Mouse (Mus musculus): Measurements from ENCODE around the gene Mvp. TPM values are rescaled to one million over a fixed set of nuclear protein-coding genes. Genes with fewer than 3 reads are reported as not detected.

The Mvp gene
- total RNA-seq, 2 experiments from 2014 or later = 5.2 to 6.7 TPM

DNA sequence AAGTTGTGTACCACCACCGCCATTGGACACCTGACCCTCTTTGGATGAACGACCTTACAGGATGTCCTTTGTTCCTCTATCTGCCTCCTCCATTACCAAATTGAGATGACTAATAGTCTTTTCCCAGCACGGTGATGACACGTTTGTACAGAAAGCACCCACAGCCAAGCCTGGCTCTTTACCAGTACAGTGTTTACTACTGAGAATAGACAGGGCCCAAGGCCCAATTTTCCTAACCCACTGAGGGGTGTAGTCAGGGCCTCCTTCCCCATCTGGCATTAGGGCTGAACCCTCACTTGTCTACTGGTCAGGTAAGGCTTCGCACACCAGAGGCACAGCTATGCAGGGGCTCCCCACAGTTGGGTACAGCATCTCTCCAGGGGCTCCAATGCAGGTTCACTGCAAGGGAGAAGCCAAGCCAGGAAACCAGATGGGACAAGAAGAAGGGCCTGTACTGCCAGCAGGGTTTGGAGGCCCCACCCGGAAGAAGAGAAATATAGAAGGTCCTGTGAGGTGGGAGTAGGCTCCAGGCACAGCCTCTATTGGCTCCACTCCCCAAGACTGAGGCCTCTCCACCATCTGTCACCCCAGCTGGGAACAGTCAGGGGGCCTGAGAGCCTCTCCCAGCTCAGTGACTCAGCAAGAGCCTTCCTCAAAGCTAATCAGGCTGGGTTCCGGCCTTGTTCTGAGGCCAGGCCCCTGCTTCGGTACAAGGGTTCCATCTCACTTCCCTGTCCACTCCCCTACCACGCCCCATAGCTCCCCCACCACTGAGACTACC is 6.0 kb downstream of the Mvp start:
- intact Hi-C loops (cut with DNase I) = loop anchor here (1.0 kb wide), 1 partner anchor 23 kb away; no protein-coding TSS in a partner anchor
- DNase-seq (ENCODE audit: low spot score in 2 of 2) = peak; percentile 74 to 93

DNA sequence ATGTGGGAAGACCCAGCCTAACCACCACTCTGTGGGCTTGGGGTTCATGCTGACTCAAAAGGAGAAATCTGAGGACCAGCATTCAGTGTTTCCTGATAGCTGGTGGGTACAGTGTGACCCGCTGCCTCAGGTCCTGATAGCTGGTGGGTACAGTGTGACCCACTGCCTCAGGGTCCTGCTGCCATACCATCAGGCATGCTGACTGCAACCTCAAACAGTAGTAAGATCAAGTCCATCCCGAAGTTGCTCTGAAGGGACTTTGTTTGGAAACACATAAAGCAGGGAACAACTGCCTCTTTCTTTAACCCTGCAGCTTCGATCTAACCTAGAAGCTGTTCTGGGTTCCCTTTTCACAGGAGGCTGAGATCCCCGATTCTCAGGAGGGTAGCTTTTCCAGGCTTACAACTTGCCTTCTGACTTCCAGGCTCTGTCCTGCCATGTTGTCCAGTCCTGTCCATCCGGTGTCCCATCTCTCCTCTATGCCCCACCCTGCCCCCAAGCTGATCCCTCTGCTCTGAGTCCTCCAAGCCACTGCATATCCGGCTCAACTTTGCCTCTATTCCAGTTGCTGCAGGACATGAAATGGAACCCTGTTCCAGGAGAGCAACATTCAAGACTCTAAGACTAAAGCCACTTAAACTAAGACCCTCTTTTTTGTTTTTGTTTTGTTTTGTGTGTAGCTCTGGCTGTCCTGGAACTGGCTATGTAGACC is 7.0 kb downstream of the Mvp start:
- intact Hi-C loops (cut with DNase I) = loop anchor here (1.0 kb wide), 1 partner anchor 22 kb away; no protein-coding TSS in a partner anchor
- no peak for DNase-seq (ENCODE audit: low spot score in 2 of 2)

DNA sequence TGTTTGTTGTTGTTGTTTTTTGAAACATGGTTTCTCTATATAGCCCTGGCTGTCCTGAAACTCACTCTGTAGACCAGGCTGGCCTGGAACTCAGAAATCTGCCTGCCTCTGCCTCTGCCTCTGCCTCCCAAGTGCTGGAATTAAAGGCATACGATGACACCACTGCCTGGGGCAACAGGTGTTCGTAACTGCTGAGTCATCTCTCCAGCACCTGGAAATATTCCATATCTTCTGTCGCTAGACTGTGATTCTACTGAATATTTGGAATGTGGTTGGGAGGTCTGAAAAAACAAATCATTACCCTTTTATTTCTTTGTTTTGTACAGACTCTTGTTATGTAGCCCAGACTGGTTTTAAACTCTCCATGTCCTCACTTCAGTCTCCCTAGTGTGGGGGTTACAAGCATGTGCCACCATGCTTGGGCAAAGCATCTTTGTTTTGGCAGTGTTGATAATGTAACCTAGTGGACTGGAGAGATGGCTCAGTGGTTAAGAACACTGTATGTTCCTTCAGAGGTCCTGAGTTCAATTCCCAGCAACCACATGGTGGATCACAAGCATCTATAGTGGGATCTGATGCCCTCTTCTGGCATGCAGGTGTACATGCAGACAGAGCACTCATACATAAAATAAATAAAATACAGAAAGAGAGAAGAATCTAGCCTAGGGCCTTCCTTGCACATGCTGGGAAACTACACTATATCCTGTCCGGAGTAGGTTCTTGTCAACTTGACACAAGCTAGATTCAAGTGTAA is 10.1 kb downstream of the Mvp start:
- intact Hi-C loops (cut with DNase I) = no loop called here
- no peak for DNase-seq (ENCODE audit: low spot score in 2 of 2)

DNA sequence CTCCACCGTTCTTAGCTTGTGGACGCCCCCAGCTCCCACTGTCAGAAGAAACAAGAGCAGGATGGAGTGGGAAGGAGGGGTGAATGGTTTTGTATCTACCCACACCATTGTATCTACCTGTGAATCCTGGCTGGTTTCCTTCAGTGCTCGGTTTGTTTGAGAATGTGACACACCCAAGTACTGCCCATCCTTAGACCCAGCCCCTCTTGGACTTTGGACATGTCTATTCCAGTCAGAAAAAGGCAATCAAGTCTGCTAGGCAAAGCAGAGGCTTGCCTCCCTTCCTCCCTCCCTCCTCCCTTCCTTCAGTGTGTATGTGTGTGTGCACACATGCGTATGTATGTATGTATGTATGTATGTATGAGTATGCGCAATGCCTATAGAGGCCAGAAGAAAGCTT is 10.8 kb downstream of the Mvp start:
- DNase-seq (ENCODE audit: low spot score in 2 of 2) = no peak
- intact Hi-C loops (cut with DNase I) = no loop called here

DNA sequence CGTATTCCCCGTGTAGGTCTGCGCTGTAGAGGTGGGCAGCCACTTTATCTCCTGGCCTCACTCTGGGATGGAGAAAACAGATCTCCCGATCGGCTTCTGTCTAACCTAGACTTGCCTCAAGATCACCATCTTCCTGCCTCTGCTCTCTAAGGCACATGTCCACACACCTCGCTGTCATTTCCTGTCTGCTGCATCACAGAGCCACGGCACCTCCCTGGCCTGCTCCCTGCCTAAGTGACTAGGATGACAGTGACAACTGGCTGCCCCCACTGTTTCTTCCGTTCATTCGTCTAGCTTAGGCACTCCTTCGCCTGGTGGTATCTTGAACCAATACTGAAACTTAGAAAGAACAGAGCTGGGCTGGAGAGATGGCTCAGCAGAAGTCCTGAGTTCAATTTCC is 14.9 kb downstream of the Mvp start:
- intact Hi-C loops (cut with DNase I) = no loop called here

DNA sequence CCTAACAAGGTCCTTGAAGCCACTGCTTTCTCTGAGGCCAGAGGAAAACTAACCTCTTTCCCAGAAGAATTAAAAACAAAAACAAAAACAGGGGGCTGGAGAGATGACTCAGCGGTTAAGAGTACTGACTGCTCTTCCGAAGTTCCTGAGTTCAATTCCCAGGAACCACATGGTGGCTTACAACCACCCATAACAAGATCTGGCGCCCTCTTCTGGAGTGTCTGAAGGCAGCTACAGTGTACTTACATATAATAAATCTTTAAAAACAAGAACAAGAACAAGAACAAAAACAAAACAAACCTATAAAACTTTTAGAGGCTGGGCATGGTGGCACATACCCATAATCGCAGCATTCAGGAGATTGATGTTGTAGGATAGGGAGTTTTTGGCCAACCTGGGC is 18.0 kb downstream of the Mvp start:
- no peak for DNase-seq (ENCODE audit: low spot score in 2 of 2)
- intact Hi-C loops (cut with DNase I) = no loop called here

More for the DNA sequence above, 14.9 kb downstream of the Mvp start:
- DNase-seq (ENCODE audit: low spot score in 2 of 2) = no peak

DNA sequence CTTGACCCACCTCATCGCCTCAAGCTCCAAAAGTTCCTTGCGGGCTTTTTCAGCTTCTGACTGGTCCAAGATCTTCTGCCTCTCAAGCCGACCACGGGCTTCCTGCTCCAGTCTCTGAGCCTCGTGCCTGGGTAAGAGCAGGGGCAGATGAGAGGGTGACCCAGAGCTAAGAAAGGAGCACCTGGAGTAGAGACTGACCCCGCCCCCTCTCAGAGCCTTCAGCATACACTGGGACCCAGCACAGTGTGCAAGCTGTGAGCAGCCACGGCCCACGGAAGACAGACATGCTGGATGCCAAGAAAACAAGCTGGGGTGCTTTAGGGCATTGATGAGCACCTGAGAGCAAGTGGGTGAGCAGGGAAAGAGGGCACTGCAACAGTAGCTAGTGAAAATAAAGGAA is 25.6 kb downstream of the Mvp start:
- intact Hi-C loops (cut with DNase I) = loop anchor here (5.0 kb wide), 1 partner anchor 113 kb away; no protein-coding TSS in a partner anchor

DNA sequence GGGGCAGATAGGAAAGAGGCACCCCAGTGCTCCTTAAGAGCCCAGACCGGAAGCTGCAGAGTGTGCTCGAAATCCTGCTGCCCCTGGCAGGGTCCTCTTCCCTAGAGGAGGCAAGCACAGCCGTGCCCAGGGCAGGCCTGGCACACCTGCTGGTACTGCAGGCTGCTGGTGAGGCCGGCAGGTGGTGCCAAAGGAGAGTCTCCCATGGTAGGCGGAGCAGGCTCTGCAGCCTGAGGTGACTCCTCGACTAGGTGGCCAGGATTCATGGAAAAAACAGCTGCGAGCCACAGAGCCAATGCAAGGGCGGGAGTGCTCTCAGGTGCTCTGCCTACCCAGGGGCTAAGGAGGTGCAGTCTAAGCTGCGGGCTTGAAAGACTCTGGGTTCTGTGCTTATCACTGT is 28.1 kb downstream of the Mvp start:
- intact Hi-C loops (cut with DNase I) = loop anchor here (5.0 kb wide), 1 partner anchor 116 kb away; no protein-coding TSS in a partner anchor
- peak; percentile 35 to 60 for DNase-seq (ENCODE audit: low spot score in 2 of 2)

More for the DNA sequence above, 25.6 kb downstream of the Mvp start:
- no peak for DNase-seq (ENCODE audit: low spot score in 2 of 2)

DNA sequence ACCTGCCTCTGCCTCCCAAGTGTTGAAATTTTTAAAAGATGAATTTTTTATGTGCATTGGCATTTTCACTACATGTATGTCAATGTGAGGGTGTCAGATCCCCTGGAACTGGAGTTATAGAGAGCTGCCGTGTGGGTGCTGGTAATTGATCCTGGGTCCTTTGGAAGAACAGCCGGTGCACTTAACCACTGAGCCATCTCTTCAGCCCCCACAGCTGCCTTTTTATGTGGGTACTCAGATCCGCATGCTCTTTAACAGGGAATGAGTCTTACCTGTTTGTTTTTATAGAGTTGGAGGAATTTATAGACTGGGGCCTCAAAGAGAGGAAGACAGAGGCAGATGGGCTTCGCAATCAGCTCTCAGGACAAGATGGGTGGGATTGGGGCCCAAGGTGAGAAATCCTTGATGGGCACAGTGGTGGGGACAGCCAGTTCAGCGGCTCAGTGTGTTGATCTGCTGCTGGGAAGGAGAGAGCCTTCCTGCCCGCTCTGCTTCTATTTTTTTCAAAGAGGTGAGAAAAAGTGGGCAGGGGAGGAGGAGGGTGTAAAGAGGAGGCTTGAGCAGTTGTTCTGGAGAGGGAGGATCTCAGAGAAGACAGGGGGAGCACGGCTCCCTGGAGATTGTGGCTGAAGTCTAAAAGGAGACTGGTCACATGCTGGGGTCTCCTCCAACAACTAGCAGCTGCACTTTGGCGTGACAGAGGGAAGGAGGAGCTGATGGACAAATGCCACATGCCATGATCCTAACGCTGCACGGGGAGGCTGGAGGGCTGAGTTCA is 29.6 kb downstream of the Mvp start:
- DNase-seq (ENCODE audit: low spot score in 2 of 2) = peak; percentile 40 to 89
- intact Hi-C loops (cut with DNase I) = loop anchor here (1.0 to 5.0 kb wide), 3 partner anchors 23 to 117 kb away; partner anchors contain the start of gene Maz

DNA sequence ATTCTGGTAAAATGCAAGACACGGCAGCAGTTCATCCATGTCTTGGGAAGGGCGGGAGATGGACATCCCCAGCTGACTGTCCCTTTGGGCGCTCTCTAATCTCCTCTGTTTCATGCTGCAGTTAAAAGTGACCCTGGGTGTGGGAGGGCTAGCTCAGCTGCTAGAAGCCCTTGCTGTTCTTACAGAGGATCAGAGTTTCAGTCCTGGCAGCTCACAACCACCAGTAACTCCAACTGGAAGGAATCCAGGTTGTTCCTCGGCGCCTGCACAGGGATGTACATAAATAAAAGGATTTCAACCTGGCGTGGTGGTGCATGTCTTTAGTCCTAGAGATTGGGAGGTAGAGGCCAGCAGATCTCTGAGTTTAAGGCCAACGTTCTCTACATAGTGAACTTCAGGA is 31.3 kb downstream of the Mvp start:
- intact Hi-C loops (cut with DNase I) = no loop called here

DNA sequence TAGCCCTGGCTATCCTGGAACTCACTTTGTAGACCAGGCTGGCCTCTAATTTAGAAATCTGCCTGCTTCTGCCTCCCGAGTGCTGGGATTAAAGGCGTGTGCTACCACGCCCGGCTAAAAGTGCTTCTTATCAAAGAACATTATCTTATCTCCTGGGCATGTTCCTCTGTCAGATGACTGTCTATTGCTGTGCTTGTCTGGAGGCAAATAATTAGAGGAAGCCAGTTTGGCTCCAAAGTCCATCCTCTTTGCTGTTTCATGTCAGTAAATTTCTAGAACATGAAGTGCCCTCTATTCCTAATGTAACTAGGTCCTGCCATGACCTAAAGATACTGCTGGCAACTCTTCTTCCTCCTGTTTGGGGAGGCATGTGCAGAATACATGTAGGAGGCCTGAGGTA is 32.4 kb downstream of the Mvp start:
- intact Hi-C loops (cut with DNase I) = no loop called here
- no peak for DNase-seq (ENCODE audit: low spot score in 2 of 2)

More for the DNA sequence above, 31.3 kb downstream of the Mvp start:
- DNase-seq (ENCODE audit: low spot score in 2 of 2) = no peak

DNA sequence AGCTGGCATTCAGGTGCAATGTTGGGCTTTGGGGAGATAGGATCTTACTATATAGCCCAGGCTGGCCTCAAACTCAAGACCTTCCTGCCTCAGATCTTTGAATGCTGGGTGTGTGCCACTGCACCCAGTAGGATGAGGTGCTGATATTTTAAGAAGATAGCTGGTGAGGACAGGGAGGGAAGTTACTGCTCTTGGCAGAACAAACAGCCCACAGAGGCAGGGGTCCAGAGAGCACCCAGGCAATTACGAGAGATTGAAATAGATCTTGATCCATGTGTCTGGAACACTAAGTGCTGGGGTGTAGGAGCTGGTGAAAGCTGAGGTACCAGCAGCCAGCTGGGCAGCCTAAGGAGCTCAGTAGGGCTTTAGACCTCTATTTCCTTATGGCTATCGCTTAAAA is 32.8 kb downstream of the Mvp start:
- intact Hi-C loops (cut with DNase I) = no loop called here
- DNase-seq (ENCODE audit: low spot score in 2 of 2) = no peak

DNA sequence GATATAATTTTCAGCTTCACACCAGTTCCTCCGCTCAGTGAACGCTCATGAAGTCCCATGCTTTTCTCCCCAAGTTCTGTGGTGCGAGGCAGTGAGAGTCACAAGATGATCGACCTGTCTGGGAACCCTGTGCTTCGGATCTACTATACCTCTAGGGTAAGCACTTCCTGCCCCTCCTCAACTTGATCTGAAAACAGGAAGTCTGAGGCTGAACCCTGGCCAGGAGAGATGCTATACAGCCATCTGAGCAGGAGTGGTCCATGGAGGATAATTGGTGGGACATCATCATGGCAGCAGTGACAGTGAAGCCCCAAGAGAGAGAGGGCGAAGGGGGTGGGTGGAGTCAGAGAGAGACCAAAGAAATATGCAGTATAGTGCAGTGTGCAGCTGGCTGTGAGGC is 35.6 kb downstream of the Mvp start:
- no peak for DNase-seq (ENCODE audit: low spot score in 2 of 2)
- intact Hi-C loops (cut with DNase I) = no loop called here

DNA sequence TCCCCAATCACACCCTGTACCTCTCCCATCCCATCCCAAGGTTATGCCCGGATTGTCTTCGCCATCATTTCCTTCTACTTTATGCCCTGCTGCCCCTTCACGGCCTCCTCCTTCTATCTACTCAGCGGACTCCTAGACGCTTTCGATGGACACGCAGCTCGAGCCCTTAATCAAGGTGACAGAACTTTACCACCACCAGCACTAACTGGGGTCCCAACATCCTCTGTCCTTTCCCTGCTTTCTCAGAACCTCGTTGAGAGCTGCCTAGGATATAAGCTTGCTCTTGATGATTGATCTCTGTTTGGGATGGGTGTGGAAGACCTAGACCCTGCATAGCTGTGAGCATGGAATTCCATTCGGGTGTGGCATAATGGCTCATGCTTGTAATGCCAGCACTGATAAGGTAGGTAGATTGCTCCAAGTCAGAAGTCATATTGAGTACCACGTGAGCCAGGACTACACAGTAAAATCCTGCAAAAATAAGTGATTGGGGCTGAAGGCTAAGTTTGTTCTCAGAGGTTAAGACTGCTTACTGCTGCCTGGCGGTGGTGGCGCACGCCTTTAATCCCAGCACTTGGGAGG is 37.5 kb downstream of the Mvp start:
- intact Hi-C loops (cut with DNase I) = loop anchor here (2.0 kb wide), 2 partner anchors 26 to 38 kb away; partner anchors contain the start of genes Mvp and Sez6l2

DNA sequence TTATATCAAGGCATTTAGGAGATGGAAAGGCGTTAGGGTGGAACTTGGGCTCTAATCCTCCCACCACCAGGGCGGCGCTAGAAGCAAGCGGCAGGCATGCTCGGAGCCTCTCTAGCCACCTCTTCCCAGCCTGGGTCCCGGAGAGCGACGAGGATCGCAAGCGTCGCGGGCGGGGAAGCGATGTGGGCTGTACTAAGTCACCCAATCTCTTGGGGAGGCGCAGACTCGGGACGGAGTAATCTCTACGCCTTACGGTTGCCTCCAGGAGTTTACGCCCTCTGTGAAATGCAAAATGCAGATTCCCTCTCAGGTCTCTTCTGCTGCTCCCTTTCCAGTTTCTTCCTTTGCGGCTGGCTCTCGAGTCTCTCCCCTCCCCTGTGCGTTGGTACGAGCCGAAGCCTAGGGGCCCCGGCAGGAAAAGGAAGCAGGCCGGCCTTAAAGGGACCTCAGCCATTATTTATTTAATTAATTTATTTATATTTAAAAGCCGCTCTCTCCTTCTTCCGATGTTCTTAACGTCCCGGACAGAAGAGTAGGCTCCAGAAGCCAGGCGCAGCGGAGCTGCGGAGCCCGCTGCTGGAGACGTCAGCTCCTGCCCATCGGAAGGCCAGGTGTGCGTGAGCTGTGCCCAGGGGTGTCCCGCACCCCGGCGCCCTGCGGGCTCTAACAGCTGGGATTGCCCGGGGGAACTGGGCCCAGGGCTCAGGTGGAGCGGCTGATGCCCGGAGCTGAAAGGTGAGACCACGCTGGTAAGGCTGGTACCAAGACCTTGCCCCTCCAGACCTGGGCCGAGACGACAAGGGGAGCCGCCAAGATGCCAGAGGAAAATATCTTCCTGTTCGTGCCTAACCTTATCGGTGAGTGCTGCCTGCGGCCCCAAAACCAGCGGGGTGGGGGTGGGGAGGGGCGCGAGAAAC is 38.2 kb downstream of the Mvp start, which contains the start of gene Cdiptos:
Cdiptos (minus strand) TSS at position 149 of the 917 bp plus-strand sequence.
- peak; percentile 94 to 97 for DNase-seq (ENCODE audit: low spot score in 2 of 2)
- intact Hi-C loops (cut with DNase I) = loop anchor here (2.0 kb wide), 2 partner anchors 25 to 39 kb away; partner anchors contain the start of genes Mvp and Sez6l2

More for the DNA sequence above, 37.5 kb downstream of the Mvp start:
- DNase-seq (ENCODE audit: low spot score in 2 of 2) = no peak

DNA sequence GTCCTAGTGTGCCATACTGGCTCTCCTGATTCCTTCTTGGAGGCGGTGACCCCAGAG is 38.7 kb downstream of the Mvp start, which contains the start of gene Cdipt:
Cdipt (plus strand) TSS at position 22 of the 57 bp plus-strand sequence.
- intact Hi-C loops (cut with DNase I) = no loop called here
- no peak for DNase-seq (ENCODE audit: low spot score in 2 of 2)

DNA sequence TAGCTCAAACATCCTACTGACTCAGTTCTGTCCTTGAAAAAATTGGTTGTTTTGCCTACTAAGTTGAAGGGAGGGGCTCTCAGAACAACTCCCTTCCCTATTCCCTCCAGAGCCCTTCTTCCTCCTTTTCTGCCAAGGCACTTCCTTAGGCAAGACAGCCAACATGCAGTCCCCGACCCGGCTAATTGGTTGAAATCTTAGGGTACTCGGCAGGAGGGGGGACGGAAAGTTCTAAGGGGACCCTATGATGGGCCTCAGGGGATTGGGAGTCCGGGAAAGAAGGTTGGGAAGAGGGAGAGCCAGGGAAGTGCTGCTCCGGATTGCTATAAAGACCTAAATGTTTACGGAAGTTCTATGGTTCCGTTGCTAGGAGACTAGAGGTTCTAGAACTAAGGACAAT is 38.9 kb downstream of the Mvp start:
- peak in 1 of 2 experiments; percentile 29 for DNase-seq (ENCODE audit: low spot score in 2 of 2)
- intact Hi-C loops (cut with DNase I) = no loop called here

DNA sequence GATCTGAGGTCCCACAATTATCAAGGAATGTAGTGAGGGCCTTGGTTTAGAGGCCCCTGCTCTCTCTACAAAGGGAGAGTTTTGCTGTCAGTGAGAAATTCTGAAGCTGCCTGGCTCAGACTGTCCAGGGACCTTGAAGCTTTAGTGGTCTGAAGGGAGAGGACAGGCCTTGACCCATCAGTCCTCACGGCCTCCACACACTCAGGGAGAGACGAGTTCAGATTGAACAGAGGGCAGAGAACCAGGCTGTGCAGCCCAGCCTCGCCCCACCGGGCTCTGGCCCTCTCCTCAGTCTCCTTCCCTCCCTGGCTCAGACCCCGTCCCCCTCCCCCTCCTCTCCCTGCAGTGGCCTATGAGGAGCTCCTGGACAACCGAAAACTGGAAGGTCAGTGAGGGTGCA is 47.1 kb downstream of the Mvp start:
- no peak for DNase-seq (ENCODE audit: low spot score in 2 of 2)
- intact Hi-C loops (cut with DNase I) = no loop called here
